Mouse (Mus musculus) midbrain, embryonic 11.5 days (tissue): ENCODE results near the gene Lipc. TPM values are rescaled to one million over a fixed set of nuclear protein-coding genes. Genes with fewer than 3 reads are reported as not detected.

Experiments
- ATAC-seq: fragments of 200-750 bp; cut with Nextera tagmentation; 2 replicates; pipeline ENCODE4 v1.8.0; 2017; ENCODE audit warnings: moderate TSS enrichment, moderate library complexity; ENCODE audit not compliant: low FRiP score
- DNase-seq: peaks from one replicate; pipeline ENCODE4 v3.0.0; 2015; ENCODE audit warnings: low spot score; ENCODE audit errors: missing footprints
- H3K27ac ChIP-seq: fragments of 300-500 bp; sonication (generic); 2 replicates; pipeline ENCODE4 v1.5.1; 2014; ENCODE audit warnings: low read depth, low read length
- H3K27me3 ChIP-seq: fragments of 300-500 bp; sonication (generic); 2 replicates; pipeline ENCODE4 v1.6.1; 2014; ENCODE audit warnings: mild to moderate bottlenecking, low read length, moderate library complexity, mixed read lengths; ENCODE audit not compliant: control insufficient read depth, insufficient read depth
- H3K36me3 ChIP-seq: fragments of 300-500 bp; sonication (generic); 2 replicates; pipeline ENCODE4 v1.6.1; 2014; ENCODE audit warnings: mild to moderate bottlenecking, low read length, moderate library complexity, mixed read lengths; ENCODE audit not compliant: control insufficient read depth, insufficient read depth
- H3K4me1 ChIP-seq: fragments of 300-500 bp; sonication (generic); 2 replicates; pipeline ENCODE4 v1.6.1; 2014; ENCODE audit warnings: low read length; ENCODE audit not compliant: control insufficient read depth, insufficient read depth
- H3K4me2 ChIP-seq: fragments of 300-500 bp; sonication (generic); 2 replicates; pipeline ENCODE4 v1.6.1; 2014; ENCODE audit warnings: mild to moderate bottlenecking, moderate library complexity
- H3K4me3 ChIP-seq: fragments of 300-500 bp; sonication (generic); 2 replicates; pipeline ENCODE4 v1.5.1; 2014; ENCODE audit warnings: low read depth, low read length
- H3K9ac ChIP-seq: fragments of 300-500 bp; sonication (generic); 2 replicates; pipeline ENCODE4 v1.6.1; 2014; ENCODE audit warnings: low read length
- H3K9me3 ChIP-seq: fragments of 300-500 bp; sonication (generic); 2 replicates; pipeline ENCODE4 v1.6.1; 2016; ENCODE audit warnings: low read length; ENCODE audit not compliant: control insufficient read depth
- WGBS: fragments of 180-500 bp; shearing (Covaris S2); extraction: QIAGEN DNeasy Blood & Tissue Kit; methylation state at CpG from one replicate; pipeline ENCODE4 v1.1.7; 2014; 5-methylcytosine and 5-hydroxymethylcytosine counted together
- polyA plus RNA-seq: library from polyadenylated mRNA; unstranded; fragments of >200 nt; fragmentation: Nextera tagmentation; extraction: Ambion mirVana; gene quantifications from 2 replicates; pipeline ENCODE4 v1.2.1, GENCODE M21; 2014

Lipc gene
- polyA plus RNA-seq, 1 experiment from 2014 or later: not detected

- no peak overlapping the region for H3K4me2 ChIP-seq
- no peaks in the 10 kb centered on the region for H3K27me3 ChIP-seq
- ATAC-seq (no peak), DNase-seq (peak; percentile 66)
- no peak overlapping the region for H3K27ac ChIP-seq
- H3K4me1 ChIP-seq: no peaks in the 10 kb centered on the region
- H3K4me3 ChIP-seq: no peak overlapping the region
- 85% methylated on average over 5 of the region's 5 CpGs for WGBS
- no peaks in the 10 kb centered on the region for H3K9me3 ChIP-seq
- no peaks in the 10 kb centered on the region for H3K36me3 ChIP-seq
- H3K9ac ChIP-seq: no peak overlapping the region
These were observed 27.1 kb upstream of the Lipc start for GRCm38 (mm10) chr9:70979171-70979570.

- Histone ChIP-seq H3K4me3 (no peak overlapping the region), H3K9ac (no peak overlapping the region), H3K27me3 (no peaks in the 10 kb centered on the region), H3K9me3 (no peaks in the 10 kb centered on the region), H3K36me3 (no peaks in the 10 kb centered on the region), H3K4me2 (no peak overlapping the region), H3K27ac (no peak overlapping the region), H3K4me1 (no peaks in the 10 kb centered on the region)
- no peak for DNase-seq
- ATAC-seq: no peak
- 81% methylated on average over 1 of the region's 1 CpGs for WGBS
These were observed 25.4 kb upstream of the Lipc start for GRCm38 (mm10) chr9:70977392-70977791.

- 92% methylated on average over 2 of the region's 2 CpGs for WGBS
- H3K4me3 ChIP-seq: no peak overlapping the region
- H3K4me2 ChIP-seq: no peak overlapping the region
- ATAC-seq (no peak), DNase-seq (no peak)
- H3K9ac ChIP-seq: no peak overlapping the region
- no peaks in the 10 kb centered on the region for H3K27me3 ChIP-seq
- H3K27ac ChIP-seq: no peak overlapping the region
- H3K36me3 ChIP-seq: no peaks in the 10 kb centered on the region
- no peaks in the 10 kb centered on the region for H3K9me3 ChIP-seq
- no peaks in the 10 kb centered on the region for H3K4me1 ChIP-seq
These were observed 23.9 kb upstream of the Lipc start for GRCm38 (mm10) chr9:70975921-70976320.

GRCm38 (mm10) chr9:70973286-70973685 is 21.3 kb upstream of the Lipc start:
- H3K9me3 ChIP-seq: no peaks in the 10 kb centered on the region
- no peak overlapping the region for H3K4me2 ChIP-seq
- ATAC-seq (no peak), DNase-seq (no peak)
- no peaks in the 10 kb centered on the region for H3K36me3 ChIP-seq
- no peak overlapping the region for H3K27ac ChIP-seq
- no peak overlapping the region for H3K9ac ChIP-seq
- no peak overlapping the region for H3K4me3 ChIP-seq
- H3K27me3 ChIP-seq: no peaks in the 10 kb centered on the region
- H3K4me1 ChIP-seq: no peaks in the 10 kb centered on the region

GRCm38 (mm10) chr9:70969244-70969643 is 17.2 kb upstream of the Lipc start:
- Histone ChIP-seq H3K36me3 (no peaks in the 10 kb centered on the region), H3K4me3 (no peak overlapping the region), H3K27ac (no peak overlapping the region), H3K9ac (no peak overlapping the region), H3K4me1 (no peaks in the 10 kb centered on the region), H3K27me3 (no peaks in the 10 kb centered on the region), H3K9me3 (no peaks in the 10 kb centered on the region), H3K4me2 (no peak overlapping the region)
- DNase-seq (no peak), ATAC-seq (no peak)
- WGBS: 76% methylated on average over 3 of the region's 3 CpGs

- Histone ChIP-seq H3K9me3 (no peaks in the 10 kb centered on the region), H3K27me3 (no peaks in the 10 kb centered on the region), H3K9ac (no peak overlapping the region), H3K27ac (no peak overlapping the region), H3K4me3 (no peak overlapping the region), H3K36me3 (no peaks in the 10 kb centered on the region), H3K4me1 (no peaks in the 10 kb centered on the region), H3K4me2 (no peak overlapping the region)
- DNase-seq (peak; percentile 81), ATAC-seq (no peak)
- 85% methylated on average over 17 of the region's 17 CpGs for WGBS
These were observed 14.3 kb upstream of the Lipc start for GRCm38 (mm10) chr9:70965999-70966994.

GRCm38 (mm10) chr9:70965422-70965821 is 13.4 kb upstream of the Lipc start:
- Histone ChIP-seq H3K27ac (no peak overlapping the region), H3K27me3 (no peaks in the 10 kb centered on the region), H3K9ac (no peak overlapping the region), H3K4me3 (no peak overlapping the region), H3K9me3 (no peaks in the 10 kb centered on the region), H3K4me2 (no peak overlapping the region), H3K36me3 (no peaks in the 10 kb centered on the region), H3K4me1 (no peaks in the 10 kb centered on the region)
- no peak for ATAC-seq
- 95% methylated on average over 2 of the region's 2 CpGs for WGBS
- no peak for DNase-seq

- no peak for ATAC-seq
- Histone ChIP-seq H3K4me1 (no peaks in the 10 kb centered on the region), H3K36me3 (no peaks in the 10 kb centered on the region), H3K4me2 (no peak overlapping the region), H3K27me3 (no peaks in the 10 kb centered on the region), H3K4me3 (no peak overlapping the region), H3K27ac (no peak overlapping the region), H3K9ac (no peak overlapping the region), H3K9me3 (no peaks in the 10 kb centered on the region)
- WGBS: 91% methylated on average over 4 of the region's 4 CpGs
- DNase-seq: peak; percentile 26
These were observed 13.0 kb upstream of the Lipc start for GRCm38 (mm10) chr9:70965011-70965410.

GRCm38 (mm10) chr9:70963461-70963891 is 11.4 kb upstream of the Lipc start:
- whole genome bisulfite sequencing: 74% methylated on average over 7 of the region's 7 CpGs
- H3K4me3 ChIP-seq: no peak overlapping the region
- H3K9me3 ChIP-seq: no peaks in the 10 kb centered on the region
- no peaks in the 10 kb centered on the region for H3K27me3 ChIP-seq
- no peak overlapping the region for H3K4me2 ChIP-seq
- peak; percentile 61 for DNase-seq
- no peaks in the 10 kb centered on the region for H3K36me3 ChIP-seq
- no peaks in the 10 kb centered on the region for H3K4me1 ChIP-seq
- ATAC-seq: 0 out of 2 replicates have a peak, but pooled peaks have one; percentile 7
- H3K9ac ChIP-seq: no peak overlapping the region
- H3K27ac ChIP-seq: no peak overlapping the region
